Mouse (Mus musculus): ENCODE measurements around the gene Tfr2.
"Not testable (repeated sequence)": the region's sequence is repeated elsewhere in the genome, so short reads cannot be mapped to it uniquely, and the experiment has no call there.

Gene Tfr2

GRCm38 (mm10) chr5:137590507-137590906, 20.9 kb downstream of the Tfr2 start:
- no peak for DNase-seq (ENCODE audit: low spot score)

DNA sequence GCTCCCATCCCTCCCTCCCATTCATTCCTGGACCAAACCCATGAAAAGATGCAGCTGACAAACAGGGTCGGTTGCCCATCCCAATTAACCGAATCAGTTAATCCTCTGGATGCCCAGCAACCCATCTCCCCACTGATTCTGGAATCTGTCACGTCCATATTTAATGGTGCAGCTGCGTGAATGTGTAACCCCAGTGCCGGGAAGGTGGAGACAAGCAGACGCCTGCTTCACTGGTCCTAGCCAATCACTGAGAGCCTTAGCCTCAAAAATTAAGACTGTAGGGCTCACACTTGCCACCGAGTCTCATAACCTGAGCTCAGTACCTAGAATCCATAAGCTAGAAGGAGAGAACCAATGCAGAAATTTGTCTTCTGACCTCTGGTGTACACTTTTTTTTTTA, 26.3 kb downstream of the Tfr2 start:
- no peak for DNase-seq (ENCODE audit: low spot score)

GRCm38 (mm10) chr5:137596601-137597261, 27.1 kb downstream of the Tfr2 start:
- no peak for DNase-seq (ENCODE audit: low spot score)

DNA sequence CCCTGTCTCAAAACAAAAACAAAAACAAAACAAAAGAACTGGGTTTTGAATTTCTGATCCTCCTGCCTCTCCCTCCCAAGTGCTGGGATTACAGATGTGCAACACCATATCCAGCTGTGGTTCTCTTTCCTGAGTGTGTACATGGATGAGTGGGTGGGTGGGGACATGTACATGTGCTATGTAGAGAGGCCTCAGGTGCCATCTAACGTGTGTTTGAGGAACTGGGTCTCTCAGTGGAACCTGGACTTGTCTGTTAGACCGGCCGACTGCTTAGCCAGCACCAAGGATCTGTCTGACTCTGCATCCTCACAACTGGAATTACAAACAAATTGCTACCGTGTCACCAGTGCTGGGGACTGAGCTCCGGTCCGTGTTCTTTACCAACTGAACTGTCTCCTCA, 28.0 kb downstream of the Tfr2 start:
- no peak for DNase-seq (ENCODE audit: low spot score)

- DNase-seq (ENCODE audit: low spot score) = no peak
These were observed 28.6 kb downstream of the Tfr2 start for GRCm38 (mm10) chr5:137598100-137598826.

GRCm38 (mm10) chr5:137599600-137599999, 30.0 kb downstream of the Tfr2 start:
- no peak for DNase-seq (ENCODE audit: low spot score)

DNA sequence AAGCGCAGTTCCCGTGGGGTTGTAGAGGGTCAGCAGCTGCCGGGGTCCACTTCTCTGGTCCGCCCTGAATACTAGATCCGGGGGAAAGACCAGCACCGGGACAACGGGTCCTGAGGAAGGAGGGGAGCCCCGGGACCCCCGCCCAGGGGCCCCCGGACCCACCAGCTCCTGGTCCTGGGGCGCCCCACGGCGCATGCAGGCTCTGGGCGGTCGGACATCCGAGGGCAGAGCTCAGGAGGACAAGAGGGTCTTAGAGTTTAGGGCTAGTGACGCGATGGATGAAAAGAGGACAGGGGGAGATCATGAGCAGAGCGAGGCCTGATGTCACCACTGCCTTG, 30.6 kb downstream of the Tfr2 start:
- no peak for DNase-seq (ENCODE audit: low spot score)

- peak; percentile 96 for DNase-seq (ENCODE audit: low spot score)
These were observed 31.2 kb downstream of the Tfr2 start, which contains the start of gene Mospd3 for GRCm38 (mm10) chr5:137600619-137601364. Gene Mospd3 (minus strand): TSS chr5:137601058.

DNA sequence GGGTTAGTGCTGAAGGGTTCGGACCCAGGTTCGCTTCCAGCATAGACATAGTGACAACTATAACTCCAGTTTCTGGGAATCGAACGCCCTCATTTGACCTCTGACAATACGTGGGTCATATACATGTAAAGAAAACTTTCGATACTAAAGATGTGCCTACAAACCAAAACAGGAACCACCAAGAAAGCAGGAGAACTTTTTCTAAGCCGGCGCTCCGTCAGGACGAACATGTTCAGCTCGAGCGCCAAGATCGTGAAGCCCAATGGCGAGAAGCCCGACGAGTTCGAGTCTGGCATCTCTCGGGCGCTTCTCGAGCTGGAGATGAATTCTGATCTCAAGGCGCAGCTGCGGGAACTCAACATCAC, 31.7 kb downstream of the Tfr2 start:
- no peak for DNase-seq (ENCODE audit: low spot score)

- no peak for DNase-seq (ENCODE audit: low spot score)
These were observed 38.4 kb downstream of the Tfr2 start for GRCm38 (mm10) chr5:137607860-137608653.

DNA sequence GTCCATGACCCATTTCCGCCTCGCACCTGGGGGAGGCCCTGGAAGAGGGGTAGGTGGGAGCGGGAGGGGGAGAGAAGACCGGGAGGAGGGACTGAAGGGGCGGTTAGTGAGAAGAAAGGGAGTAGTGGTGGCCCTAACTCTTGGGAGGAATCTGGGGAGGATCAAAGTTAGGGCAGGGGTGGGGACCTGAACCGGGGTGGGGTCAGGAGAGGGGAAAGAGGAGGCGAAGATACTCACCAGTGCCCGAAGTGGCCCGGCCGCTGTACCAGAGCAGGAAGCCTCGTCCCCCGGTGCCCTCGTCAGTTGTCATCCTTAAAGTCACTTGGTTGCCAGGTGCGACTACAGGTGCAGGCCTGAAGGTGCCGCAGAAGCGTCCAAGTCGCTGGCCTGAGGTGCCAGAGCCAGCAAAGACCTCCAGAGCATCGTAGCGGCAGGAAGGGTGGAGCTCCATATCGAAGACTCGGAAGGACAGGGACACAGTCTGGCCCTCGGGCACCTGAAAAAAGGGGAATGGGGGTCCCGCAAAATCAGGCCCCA, 39.1 kb downstream of the Tfr2 start:
- DNase-seq (ENCODE audit: low spot score) = no peak

GRCm38 (mm10) chr5:137609292-137609691, 39.7 kb downstream of the Tfr2 start:
- DNase-seq (ENCODE audit: low spot score) = no peak

DNA sequence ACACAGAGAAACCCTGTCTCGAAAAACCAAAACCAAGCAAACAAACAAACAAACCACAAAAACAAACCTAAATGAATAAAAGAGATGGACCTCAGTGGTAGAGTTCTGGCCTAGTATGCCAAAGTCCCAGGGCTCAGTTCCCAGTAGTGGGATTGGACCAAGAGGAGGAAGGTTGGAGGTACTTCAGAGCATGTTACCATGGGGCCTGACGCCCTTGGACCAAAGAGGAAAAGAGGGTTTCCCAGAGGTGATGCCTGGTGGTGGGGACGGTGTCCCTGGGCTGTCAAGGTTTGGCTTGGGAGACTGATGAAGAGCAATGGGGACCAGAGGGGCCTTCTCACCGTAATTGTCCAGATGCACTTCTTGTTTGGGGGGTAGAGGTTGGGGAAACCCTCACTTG, 40.4 kb downstream of the Tfr2 start:
- DNase-seq (ENCODE audit: low spot score) = no peak

DNA sequence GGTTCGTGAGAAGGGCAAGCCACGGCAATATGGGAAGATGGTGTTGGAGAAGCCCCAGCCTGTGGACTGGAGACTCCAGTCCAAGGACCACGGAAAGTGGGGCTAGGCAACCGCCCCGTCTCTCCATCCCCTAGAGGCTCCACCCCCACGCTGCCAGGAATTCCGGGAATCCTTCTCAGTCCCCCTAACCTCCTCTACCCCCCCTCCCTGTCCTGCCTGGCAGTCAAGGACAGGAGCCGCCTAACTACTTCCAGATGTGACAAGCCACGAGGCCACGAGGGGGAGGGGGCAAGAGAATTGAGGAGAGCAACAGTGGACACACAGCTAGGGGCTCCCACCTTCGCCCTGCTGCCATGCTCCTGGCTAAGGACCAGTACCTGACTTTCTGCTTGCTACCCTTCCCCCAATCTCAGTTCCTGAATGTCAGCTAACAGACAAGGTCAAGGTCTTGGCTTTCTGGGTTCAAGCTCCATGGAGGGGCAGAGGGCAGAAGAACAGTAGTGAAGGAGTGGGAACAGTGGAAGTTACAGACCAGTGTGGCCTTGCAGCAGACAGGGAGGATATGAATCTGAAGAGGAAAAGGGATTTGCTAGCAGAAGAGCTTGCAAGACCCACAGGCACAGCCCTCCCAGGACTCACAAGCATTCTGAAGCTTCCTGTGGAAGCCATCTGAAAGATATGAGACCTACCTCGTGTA, 41.1 kb downstream of the Tfr2 start:
- DNase-seq (ENCODE audit: low spot score) = no peak

GRCm38 (mm10) chr5:137611245-137611602, 41.6 kb downstream of the Tfr2 start:
- DNase-seq (ENCODE audit: low spot score) = no peak

DNA sequence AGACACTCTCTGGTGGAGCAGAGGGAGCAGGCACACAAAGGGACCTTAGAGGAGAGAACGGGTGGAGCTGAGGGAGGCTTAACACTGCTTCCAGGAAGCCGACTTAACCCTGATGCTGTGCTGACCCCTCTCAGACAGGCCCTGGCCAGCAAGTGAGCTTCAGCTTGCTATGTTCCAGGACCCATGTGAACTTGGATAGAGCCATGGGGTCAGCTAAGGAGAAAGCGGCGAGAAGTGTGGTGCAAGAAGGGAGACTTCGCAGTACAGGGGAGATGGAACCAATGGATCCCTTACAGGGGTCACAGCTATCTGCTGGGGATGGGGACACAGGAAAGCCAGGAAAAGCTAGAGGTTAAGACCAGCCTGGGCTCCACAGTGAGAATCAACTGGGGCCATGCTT, 43.4 kb downstream of the Tfr2 start:
- no peak for DNase-seq (ENCODE audit: low spot score)

- DNase-seq (ENCODE audit: low spot score) = no peak
These were observed 43.9 kb downstream of the Tfr2 start, which contains the start of gene Pcolce for GRCm38 (mm10) chr5:137613550-137613949. Gene Pcolce (minus strand): TSS chr5:137613784.

DNA sequence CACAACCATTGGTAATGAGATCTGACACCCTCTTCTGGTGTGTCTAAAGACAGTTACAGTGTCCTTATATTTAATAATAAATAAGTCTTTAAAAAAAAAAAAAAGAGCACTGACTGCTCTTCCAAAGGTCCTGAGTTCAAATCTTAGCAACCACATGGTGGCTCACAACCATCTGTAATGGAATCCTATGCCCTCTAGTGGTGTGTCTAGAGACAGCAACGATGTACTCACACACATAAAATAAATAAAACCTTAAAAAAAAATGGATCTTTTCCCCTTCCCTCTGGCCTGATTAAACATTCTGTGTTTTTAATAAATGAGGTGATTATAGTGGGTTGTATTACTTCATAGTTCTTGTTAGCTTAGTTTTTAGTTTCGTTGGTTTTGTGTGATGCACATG, 45.3 kb downstream of the Tfr2 start:
- DNase-seq (ENCODE audit: low spot score) = not testable (repeated sequence)

DNA sequence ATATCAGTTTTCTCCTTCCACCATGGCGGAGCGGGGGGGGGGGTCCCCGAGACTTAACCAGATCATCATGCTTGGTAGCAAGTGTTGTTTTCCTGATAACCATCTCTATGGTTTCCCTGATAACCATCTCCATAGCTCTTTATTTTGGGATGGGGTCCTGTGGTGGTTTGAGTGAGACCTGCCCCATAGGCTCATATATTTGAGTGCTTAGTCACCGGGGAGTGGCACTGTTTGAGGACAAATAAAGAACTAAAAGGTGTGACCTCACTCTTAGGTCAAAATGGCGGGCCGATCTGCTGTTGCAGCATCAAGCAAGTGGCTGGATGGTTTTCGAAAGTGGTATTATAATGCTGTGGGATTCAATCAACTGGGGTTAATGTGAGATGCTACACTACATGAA, 45.7 kb downstream of the Tfr2 start:
- DNase-seq (ENCODE audit: low spot score) = no peak

DNA sequence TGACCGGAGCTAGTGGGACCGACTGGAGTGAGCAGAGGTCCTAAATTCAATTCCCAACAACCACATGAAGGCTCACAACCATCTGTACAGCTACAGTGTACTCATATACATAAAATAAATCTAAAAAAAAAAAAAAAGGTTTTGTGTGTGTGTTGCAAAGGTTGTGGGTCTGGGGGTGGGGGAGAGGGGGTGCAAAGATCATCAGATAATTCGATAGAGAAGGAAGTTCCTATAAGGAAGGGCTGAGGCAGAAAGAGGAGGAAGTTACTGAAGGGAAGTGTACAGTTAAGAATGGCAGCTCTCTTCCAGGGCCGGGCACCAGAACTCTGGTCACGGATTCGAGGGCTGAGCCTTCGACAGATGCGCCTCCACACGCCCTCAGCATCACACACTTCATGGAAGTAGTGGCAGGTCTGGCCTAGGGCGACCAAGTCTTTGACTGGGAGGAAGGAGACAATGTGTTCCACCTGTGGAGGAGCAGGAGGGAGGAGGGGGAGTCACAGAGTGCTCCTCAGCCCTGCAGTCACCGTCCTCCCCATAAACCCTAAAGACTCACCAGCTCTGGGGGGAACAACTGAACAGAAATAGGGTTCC, 54.4 kb downstream of the Tfr2 start:
- no peak for DNase-seq (ENCODE audit: low spot score)

DNA sequence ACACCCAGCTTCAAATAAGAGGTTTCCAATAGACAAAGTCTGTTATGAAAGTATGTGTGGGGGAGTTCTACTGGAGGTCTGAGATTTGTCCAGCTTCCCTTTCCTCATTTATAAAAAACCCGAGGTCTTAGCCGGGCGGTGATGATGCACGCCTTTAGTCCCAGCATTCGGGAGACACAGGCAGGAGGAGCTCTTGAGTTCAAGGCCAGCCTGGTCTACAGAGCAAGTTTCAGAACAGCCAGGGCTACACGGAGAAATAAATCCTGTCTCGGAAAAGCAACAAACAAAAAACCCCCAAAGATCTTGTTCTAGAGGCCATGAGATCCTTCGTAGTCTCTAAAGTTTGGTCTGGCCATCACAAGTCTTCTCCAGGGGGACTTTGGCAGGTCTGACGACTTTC, 58.4 kb downstream of the Tfr2 start:
- no peak for DNase-seq (ENCODE audit: low spot score)

Data from layer of hippocampus, adult 11-12 months (tissue).